Mouse (Mus musculus): ENCODE results near the gene Krt39.

Krt39 gene

GRCm38 (mm10) chr11:99471946-99472345 lies 49.2 kb downstream of the Krt39 start:
- no peak for DNase-seq (ENCODE audit: low spot score)

DNA sequence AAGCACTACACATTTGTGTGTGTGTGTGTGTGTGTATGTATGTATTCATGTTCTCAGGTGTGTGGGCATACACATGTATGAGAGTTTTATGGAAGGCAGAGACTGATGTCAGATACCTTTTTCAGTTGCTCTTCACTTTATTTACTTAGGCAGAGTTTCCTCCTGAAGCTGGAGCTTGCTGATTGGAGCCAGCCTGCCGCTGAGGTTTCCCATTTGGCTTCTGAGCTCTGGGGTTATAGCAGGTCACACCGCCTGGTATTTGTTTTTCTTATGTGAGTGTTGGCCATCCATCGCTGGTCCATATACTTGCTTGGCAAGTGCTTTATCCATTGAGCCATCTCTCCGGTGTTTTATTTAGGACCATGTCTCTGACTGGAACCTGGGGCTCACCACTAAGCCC lies 51.9 kb downstream of the Krt39 start:
- DNase-seq (ENCODE audit: low spot score), result no peak

- no peak for DNase-seq (ENCODE audit: low spot score)
Measured at GRCm38 (mm10) chr11:99468566-99468965, 52.6 kb downstream of the Krt39 start.

GRCm38 (mm10) chr11:99466316-99466715 lies 54.8 kb downstream of the Krt39 start:
- DNase-seq (ENCODE audit: low spot score), result no peak

- peak; percentile 88 for DNase-seq (ENCODE audit: low spot score)
Measured at GRCm38 (mm10) chr11:99464836-99465235, 56.3 kb downstream of the Krt39 start.

All from layer of hippocampus, adult 11-12 months (tissue).